Mouse (Mus musculus) ES-Bruce4 (cell line): ENCODE results near the gene Gm5089. TPM values are rescaled to one million over a fixed set of nuclear protein-coding genes. Genes with fewer than 3 reads are reported as not detected.

Source experiments
- H3K27ac ChIP-seq: 2 replicates; pipeline ENCODE4 v1.5.1; 2012; ENCODE audit warnings: low read length, inconsistent platforms; ENCODE audit not compliant: insufficient read depth
- H3K27me3 ChIP-seq: 2 replicates; pipeline ENCODE4 v1.6.1; 2012; ENCODE audit warnings: mild to moderate bottlenecking, low read length, inconsistent platforms; ENCODE audit not compliant: control insufficient read depth, poor library complexity, insufficient read depth, severe bottlenecking
- H3K36me3 ChIP-seq: 2 replicates; pipeline ENCODE4 v1.6.1; 2012; ENCODE audit warnings: inconsistent platforms, mild to moderate bottlenecking, low read length, moderate library complexity; ENCODE audit not compliant: control insufficient read depth, poor library complexity, insufficient read depth, severe bottlenecking
- H3K4me1 ChIP-seq: one replicate; pipeline ENCODE4 v1.8.1; 2011; ENCODE audit warnings: low read length; ENCODE audit not compliant: control insufficient read depth, insufficient read depth
- H3K4me3 ChIP-seq: 2 replicates; pipeline ENCODE4 v1.5.1; 2011; ENCODE audit warnings: low read depth, mild to moderate bottlenecking, low read length
- H3K9ac ChIP-seq: 2 replicates; pipeline ENCODE4 v1.6.1; 2012; ENCODE audit warnings: low read depth, mild to moderate bottlenecking, inconsistent platforms; ENCODE audit not compliant: poor library complexity, severe bottlenecking
- H3K9me3 ChIP-seq: replicated peaks from 2 replicates; pipeline ENCODE4 v1.6.1; 2012; ENCODE audit warnings: mild to moderate bottlenecking, low read length, inconsistent platforms; ENCODE audit not compliant: control insufficient read depth, poor library complexity, insufficient read depth, severe bottlenecking
- CTCF ChIP-seq: IDR thresholded peaks from one replicate; pipeline ENCODE4 v1.8.1; 2011; ENCODE audit warnings: low read depth, low read length
- EP300 ChIP-seq: IDR thresholded peaks from 2 replicates; pipeline ENCODE4 v1.6.1; 2011; ENCODE audit warnings: low read depth, low read length; ENCODE audit not compliant: insufficient read depth
- POLR2A ChIP-seq: IDR thresholded peaks from one replicate; pipeline ENCODE4 v1.8.1; 2011; ENCODE audit warnings: low read length; ENCODE audit not compliant: insufficient read depth
- polyA plus RNA-seq: library from polyadenylated mRNA; stranded (reverse); fragments of >200 nt; gene quantifications from 2 replicates; pipeline ENCODE4 v1.2.4, GENCODE M21; 2011; ENCODE audit warnings: low read depth; ENCODE audit not compliant: missing spikeins, insufficient read depth, insufficient read length

The Gm5089 gene
- polyA plus RNA-seq, 1 experiment, result 0.40 TPM

- no peak overlapping the region for H3K27ac ChIP-seq
- H3K4me1 ChIP-seq, result no peaks in the 10 kb centered on the region
- H3K27me3 ChIP-seq, result peaks cover 19% of the 10 kb centered on the region
- H3K9ac ChIP-seq, result no peak overlapping the region
- no peaks in the 10 kb centered on the region for H3K9me3 ChIP-seq
- no peaks in the 10 kb centered on the region for H3K36me3 ChIP-seq
- no peak for TF ChIP-seq POLR2A
- TF ChIP-seq EP300, result no peak
- TF ChIP-seq CTCF, result no peak
- peak overlapping the region; percentile 27; the same call in 1 of the 2 replicates for H3K4me3 ChIP-seq
Observed at GRCm38 (mm10) chr14:122472647-122473046, 21.7 kb upstream of the Gm5089 start.

- no peak overlapping the region for H3K9ac ChIP-seq
- no peaks in the 10 kb centered on the region for H3K36me3 ChIP-seq
- no peak overlapping the region for H3K4me3 ChIP-seq
- H3K4me1 ChIP-seq, result no peaks in the 10 kb centered on the region
- no peaks in the 10 kb centered on the region for H3K9me3 ChIP-seq
- peaks cover 14% of the 10 kb centered on the region for H3K27me3 ChIP-seq
- H3K27ac ChIP-seq, result no peak overlapping the region
- TF ChIP-seq CTCF, result no peak
- TF ChIP-seq POLR2A, result no peak
- no peak for TF ChIP-seq EP300
Observed at GRCm38 (mm10) chr14:122472161-122472560, 21.2 kb upstream of the Gm5089 start.

- Histone ChIP-seq H3K4me3 (no peak overlapping the region), H3K27me3 (peaks cover 11% of the 10 kb centered on the region), H3K27ac (no peak overlapping the region), H3K9ac (no peak overlapping the region), H3K9me3 (no peaks in the 10 kb centered on the region), H3K4me1 (no peaks in the 10 kb centered on the region), H3K36me3 (no peaks in the 10 kb centered on the region)
- TF ChIP-seq POLR2A, result no peak
- TF ChIP-seq CTCF, result no peak
- TF ChIP-seq EP300, result no peak
Observed at GRCm38 (mm10) chr14:122471449-122472085, 20.7 kb upstream of the Gm5089 start.

GRCm38 (mm10) chr14:122468971-122469755, 18.2 kb upstream of the Gm5089 start:
- Histone ChIP-seq H3K9me3 (no peaks in the 10 kb centered on the region), H3K4me1 (no peaks in the 10 kb centered on the region), H3K9ac (no peak overlapping the region; the same call in 1 of the 2 replicates), H3K27ac (no peak overlapping the region), H3K36me3 (no peaks in the 10 kb centered on the region), H3K4me3 (0 out of 2 replicates have a peak overlapping the region, but pooled peaks have one; percentile 24), H3K27me3 (peaks cover 2% of the 10 kb centered on the region)
- TF ChIP-seq EP300 (no peak), POLR2A (no peak), CTCF (no peak)

- H3K9ac ChIP-seq, result no peak overlapping the region
- peak overlapping the region; percentile 52; the same call in 1 of the 2 replicates for H3K27ac ChIP-seq
- H3K4me3 ChIP-seq, result no peak overlapping the region
Observed at GRCm38 (mm10) chr14:122467926-122468841, 17.3 kb upstream of the Gm5089 start.

More at GRCm38 (mm10) chr14:122467926-122468841, 17.3 kb upstream of the Gm5089 start:
- Histone ChIP-seq H3K27me3 (peaks cover 6% of the 10 kb centered on the region), H3K9me3 (no peaks in the 10 kb centered on the region), H3K4me1 (no peaks in the 10 kb centered on the region), H3K36me3 (no peaks in the 10 kb centered on the region)
- TF ChIP-seq POLR2A (no peak), EP300 (peak; percentile 84; the same call in 1 of the 2 replicates)
